Mouse (Mus musculus) adrenal gland, postnatal 25 days (tissue): Measurements from ENCODE around the gene Slc22a7. TPM values are rescaled to one million over a fixed set of nuclear protein-coding genes. Genes with fewer than 3 reads are reported as not detected.

ENCODE experiments used
- DNase-seq: peaks from one replicate; pipeline ENCODE4 v3.0.0; 2021; ENCODE audit warnings: mixed read lengths
- long read RNA-seq: library from polyadenylated mRNA; stranded (forward); transcript quantifications from one replicate; pipeline ENCODE4 v2.0.0, GENCODE M21; 2021
- total RNA-seq: library from RNA; stranded (reverse); gene quantifications from 2 replicates; pipeline ENCODE4 v1.2.3, GENCODE M21; 2021

Slc22a7 gene
- total RNA-seq: not detected in 2 replicates
- long read RNA-seq, transcript Slc22a7-201 (10 exons, 1,989 nt): major isoform, 194 of 223 reads
- long read RNA-seq, partial matches to known transcripts: 9 of 223 reads
- long read RNA-seq, other reads (novel, unspliced or antisense): 20 of 223 reads

DNA sequence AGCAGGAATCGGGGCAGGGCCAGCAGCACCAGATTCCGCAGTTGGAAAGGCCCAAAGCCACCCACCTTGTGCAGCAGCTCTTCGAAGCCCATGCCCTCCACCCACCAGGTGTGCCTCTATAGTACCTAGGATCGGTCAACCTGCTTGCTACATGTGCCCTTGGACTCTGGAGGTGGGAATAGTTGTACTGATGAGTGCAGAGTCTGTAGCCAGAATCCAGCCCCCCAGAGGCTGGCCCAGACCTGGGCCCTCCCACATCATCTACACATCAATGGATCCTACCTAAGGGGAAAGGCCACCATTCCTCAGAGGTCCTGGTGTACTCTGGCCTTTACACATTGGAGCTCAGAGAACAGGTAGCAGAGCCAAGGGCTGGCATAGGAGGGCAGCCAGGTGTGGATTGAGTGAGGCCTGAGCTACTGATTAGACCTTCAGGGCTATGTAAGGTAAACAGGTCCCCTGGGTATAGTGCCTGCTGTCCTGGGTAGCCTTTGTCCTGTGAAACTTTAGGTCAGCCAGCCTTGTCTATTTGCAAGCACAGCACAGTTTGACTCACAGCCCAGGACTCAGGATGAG lies at the start of gene Slc22a7:
Gene Slc22a7, minus strand, starts transcription at position 160 of the 576 bp plus-strand sequence.
- no peak for DNase-seq

DNA sequence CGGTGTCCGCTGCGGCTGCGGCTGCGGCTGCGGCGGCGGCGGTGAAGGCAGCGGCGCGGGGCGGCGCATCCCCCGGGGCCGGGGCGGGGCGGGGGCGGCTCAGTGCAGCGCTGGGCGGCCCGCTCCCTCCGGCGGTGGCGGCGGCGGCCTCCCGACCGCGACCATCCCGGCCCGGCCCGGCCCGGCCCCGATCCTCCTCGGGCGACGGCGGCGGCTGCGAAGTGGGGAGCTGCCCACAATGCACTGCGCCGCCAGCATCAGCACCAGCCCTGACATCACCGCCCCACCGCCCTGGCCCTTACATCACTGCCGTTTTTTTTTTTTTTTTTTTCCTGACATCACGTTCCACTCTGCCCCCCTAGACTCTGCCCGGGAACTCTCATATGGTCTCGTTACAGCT lies 49.2 kb upstream of the Slc22a7 start, which contains the start of gene Ttbk1:
Gene Ttbk1, minus strand, starts transcription at position 245 of the 400 bp plus-strand sequence.
- DNase-seq: peak; percentile 12

DNA sequence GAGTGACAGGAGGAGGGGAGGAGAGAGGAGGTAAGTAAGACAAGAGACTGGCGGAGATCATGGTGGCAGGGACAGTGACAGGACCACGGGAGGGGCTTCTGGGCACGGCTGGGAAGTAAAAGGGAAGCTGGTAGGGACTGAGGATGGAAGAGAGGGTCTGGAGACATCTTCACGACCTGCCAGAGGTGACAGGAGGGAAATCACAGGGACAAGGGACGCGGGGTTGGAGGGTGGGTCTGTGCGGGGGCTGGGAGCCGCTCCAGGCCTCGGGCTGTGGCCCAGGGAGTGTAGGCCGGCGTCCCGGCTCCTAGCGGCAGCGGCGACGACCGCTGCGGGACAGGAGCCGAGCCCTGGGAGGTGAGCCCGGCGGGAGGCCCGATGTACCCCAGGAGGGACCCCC lies 48.7 kb upstream of the Slc22a7 start:
- no peak for DNase-seq

DNA sequence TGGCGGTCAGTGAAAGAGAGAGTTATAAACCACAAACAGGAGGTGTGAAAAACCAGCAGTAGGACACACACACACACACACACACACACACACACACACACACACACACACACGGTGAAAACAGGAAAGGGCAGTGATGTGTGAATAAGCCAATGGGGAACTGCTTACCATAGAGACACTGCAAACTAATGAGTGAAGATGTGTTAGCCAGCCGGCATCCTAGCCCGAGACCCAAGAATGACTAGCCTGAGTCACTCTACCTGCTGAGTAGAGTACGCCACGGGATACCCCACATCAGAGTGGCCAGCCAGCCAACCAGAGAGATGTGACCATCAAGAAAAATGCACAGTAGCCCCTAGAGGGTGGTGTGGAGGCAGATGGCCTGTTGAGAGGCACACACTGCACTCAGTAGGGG lies 46.2 kb upstream of the Slc22a7 start:
- no peak for DNase-seq

DNA sequence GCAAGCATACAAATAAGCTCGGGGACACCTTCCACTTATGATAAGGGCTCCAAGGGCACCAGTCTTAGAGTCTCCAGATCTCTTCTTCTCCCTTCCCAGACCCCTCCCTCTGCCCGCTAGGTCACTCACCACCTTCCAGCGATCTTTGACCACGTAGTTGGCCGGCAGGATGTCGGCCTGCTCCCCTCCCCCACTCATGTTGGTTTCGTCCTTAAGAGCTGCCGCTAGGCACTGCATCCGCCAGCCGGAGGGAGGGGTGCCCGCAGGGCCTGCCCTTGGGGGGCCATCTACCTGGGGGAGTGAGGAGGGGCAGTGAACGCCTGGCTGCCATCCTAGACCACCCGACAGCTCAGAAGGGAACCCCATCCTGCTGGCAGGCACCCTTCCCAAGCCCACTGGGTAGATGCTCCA lies 45.8 kb upstream of the Slc22a7 start:
- no peak for DNase-seq

DNA sequence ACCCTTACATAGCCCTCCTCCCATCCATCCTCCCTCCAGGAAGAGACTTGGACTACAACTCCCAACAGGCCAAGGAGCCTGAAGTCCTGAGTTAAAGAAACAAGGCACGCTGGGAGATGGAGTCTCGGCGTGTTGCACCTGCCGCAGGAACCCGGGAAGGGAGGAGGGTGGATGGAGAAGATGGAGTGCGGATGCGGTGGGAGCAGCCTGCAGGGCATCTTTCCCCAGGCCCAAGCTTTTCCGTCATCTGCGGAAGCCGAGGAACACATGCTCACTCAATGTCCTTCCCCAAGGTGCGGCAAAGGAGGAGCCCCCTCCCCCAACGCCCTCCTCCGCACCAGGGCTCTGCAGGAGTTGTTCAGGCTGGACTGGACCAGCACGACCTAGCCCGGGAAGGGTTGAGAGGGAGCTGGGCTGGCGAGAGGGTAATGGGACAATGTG lies 45.3 kb upstream of the Slc22a7 start:
- no peak for DNase-seq

DNA sequence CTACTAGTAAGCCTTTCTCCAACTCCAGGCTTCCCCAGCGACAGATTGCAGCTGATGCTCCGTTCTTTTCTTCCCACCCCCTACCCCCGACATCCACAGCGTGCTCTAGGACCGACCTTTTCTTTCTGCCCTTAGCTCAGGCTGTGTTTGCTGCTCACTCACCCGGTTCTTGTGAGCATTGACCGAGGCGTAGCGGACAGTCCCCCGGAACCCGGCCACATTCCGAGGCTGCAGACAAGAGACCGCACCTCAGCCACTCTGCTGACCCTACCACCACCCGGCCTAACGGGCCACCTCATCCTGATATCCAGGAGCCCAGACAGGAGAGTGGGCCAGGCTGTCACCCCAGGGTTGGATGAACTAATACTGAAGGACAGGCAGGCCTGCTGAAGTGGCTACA lies 39.0 kb upstream of the Slc22a7 start:
- DNase-seq: no peak

DNA sequence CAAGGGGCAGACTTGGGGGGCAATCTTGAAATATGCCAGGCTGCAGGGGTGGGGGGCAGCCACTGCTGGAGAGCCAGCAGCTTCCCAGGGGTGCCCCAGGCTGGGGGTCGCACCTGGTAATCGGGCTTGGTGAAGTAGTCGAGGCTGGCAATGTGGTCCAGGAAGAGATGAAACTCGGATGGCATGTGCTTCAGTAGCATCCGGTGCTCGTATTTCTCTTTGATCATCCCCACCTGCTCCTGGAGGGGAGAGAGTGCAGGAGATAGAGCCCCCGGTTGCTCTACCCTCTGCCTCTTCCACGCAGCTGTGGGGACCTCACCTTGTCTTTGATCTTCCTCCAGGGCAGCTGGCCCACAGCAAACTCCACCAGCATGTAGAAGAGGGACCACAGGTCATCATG lies 38.3 kb upstream of the Slc22a7 start:
- no peak for DNase-seq

DNA sequence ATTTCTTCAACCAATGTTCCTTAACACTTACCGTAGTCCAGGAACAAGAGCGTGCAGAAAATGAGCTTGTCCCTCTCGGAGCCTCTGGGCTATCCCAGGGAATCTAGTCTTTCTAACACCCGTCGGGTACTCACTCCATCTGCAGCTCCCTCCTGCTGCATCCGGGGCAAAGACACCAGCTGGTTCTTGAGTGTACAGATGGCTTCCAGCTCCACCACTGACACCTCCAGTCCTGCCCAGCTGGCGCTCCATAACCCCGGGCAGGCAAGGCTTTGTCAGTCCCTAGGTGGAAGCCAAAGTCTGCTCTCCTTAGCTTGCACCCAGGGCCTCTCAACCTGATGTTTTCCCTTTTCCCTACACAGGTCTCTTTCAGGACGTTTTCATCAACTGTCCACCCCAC lies 29.6 kb upstream of the Slc22a7 start:
- no peak for DNase-seq

DNA sequence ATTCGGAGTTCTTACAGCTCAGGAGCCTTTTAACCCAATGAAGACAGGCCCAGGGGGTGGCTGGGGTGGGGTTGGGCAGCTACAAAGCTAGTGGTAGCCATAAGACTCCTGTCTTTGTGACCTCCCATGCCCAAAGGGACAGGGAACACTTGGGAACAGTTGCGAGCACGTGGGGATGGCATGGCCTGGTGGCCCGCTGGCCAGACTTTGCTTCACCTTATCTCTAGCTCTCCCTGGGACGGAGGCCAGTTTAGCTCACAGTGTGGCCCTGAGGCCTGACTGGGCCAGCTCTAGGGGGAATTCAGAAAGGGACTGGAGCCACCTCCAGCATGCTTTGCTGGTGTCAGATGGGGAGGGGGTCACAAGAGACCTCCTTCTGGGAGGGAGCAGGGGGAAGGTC lies 24.0 kb upstream of the Slc22a7 start:
- DNase-seq: peak; percentile 42

DNA sequence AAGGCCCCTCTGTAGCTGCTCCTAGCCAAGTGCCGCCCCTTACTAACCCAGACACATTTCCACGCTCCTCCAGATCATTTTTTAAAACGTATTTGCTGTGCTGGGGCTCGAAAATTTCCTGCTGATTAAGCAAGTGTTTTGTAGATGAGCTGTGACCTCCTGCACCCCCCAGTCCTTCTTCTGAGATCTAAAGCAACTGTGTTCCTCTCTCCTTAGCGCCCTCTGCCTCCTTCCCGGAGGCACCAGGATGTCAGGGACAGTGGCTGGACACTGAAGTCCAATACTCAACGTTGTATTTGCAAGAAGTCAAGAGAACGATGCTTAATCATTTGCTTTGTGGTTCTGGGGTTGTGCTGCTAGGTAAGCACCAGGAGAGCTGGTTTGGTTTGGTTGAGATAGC lies 23.1 kb upstream of the Slc22a7 start:
- no peak for DNase-seq

DNA sequence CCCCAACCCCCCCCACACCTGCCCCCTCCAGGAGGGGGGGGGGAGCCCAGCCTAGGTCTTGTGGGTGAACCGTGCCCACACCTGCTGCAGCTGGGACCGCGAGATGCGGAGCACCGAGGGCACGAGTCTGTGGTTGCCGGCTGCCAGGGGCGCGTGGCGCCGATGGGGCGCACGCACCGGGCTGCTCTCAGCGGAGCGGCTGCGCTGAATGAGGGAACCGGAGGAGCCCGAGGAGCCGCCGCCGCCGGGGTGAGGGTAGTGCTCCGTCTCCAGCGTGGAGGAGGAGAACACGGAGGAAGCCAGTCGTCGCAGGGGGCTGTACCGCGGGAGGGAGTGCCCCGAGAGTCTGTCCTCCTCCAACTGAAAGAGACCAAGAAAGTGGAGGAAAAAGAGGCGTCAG lies 22.4 kb upstream of the Slc22a7 start:
- DNase-seq: no peak

DNA sequence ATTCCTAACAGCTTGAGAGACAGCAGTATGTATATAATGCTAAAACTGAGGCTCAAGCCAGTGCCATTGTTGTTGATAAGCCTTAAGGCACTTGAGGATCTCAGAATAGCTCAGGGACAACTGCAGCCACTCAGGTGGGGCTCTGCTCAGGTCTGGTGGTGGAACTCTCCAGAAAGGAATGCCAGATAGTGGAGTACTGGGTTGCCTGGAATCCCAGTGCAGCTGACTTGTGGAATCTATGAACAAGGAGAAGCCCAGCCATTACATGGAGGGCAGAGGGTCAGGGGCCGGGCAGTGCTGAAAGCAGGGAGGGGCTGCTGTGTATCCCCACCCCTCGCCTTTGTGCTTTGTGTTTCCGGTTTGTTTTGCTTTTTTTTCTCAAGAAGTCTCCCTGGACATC lies 20.2 kb upstream of the Slc22a7 start:
- DNase-seq: no peak

DNA sequence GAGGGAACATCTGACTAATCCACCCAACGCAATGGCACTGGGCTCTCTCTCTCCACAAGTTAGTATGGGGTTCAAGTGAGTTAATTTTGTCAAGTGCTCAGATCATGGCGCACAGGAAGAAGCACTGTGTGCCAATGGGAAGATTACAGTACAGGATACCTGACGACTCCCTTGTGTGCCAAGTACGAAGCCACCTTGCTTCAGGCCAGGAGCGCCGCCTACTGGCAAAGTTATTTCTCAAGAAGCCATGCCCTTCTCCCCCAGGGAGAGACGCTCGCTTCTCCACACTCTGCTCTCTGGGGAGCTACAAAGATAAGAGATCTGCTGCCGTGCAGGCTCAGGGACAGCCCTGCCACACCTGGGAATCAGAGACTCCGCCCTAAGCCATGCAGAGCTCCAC lies 19.5 kb upstream of the Slc22a7 start:
- peak; percentile 63 for DNase-seq

DNA sequence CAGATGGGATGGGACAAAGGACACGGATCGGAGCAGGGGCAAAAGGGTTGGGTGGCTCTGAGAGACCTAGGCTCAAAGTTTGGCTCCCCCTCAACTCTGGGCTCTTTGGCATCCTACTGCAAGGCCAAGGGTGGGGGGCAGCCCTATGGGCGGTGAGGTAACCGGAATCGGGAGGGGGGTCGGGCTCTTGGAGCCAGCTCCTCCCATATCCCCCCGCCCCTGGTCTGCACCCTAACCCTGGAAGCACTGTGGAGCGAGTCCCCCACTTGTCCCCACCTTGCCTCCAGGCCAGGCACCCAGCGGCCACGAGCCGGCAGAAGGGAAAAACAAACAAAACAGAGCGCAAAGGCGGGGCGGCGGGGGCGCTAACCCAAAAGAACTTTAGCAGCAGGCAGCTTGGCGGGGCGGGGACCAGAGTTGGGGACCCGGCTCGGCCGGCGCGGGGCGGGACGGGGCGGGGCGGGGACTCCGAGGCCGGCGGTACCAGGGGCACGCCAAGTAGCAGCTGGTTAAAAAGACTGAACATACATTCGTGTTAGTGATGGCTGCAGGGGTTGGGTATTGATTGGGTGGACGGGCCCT lies 16.9 kb upstream of the Slc22a7 start:
- peak; percentile 33 for DNase-seq

DNA sequence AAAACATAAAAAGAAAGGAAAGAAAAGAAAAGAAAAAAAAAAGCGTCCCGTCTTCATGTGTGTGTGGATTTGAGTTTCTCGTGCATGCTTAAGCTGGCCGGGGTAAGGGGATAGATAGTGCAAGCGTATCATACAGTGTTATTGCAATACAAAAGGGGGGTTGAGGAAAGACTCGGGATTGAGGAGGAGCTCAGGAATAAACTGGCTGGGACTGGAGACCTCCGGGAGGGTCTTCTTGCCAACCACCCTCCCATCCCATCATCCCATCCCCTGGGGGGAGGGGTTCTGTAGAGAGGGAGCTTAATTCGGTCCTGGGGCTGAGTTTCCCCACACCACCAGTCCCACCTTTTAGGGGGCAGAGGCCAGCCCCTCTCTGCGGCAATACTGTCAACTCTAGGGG lies 16.3 kb upstream of the Slc22a7 start:
- no peak for DNase-seq

DNA sequence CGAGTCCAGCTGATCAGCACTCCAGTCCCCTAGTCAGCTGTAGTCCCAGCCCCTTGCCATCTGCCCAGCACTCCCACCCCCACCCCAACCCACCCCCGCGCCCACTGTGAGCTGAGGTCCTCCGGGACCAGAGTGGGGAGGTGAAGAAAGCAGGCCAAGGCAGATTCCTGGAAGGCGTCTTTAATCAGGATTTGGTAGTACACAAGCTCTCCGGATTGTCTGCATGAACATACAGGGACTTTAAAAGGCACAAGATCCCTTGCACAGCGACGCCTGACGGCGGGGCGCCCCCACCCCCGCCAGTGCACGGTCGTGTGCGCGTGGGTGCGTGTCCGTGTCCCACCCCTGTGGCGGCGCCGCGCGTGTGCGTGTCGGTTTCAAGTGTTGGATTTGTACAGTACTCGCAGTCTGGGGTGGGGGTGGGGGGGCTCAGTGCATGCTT lies 15.7 kb upstream of the Slc22a7 start:
- DNase-seq: no peak

DNA sequence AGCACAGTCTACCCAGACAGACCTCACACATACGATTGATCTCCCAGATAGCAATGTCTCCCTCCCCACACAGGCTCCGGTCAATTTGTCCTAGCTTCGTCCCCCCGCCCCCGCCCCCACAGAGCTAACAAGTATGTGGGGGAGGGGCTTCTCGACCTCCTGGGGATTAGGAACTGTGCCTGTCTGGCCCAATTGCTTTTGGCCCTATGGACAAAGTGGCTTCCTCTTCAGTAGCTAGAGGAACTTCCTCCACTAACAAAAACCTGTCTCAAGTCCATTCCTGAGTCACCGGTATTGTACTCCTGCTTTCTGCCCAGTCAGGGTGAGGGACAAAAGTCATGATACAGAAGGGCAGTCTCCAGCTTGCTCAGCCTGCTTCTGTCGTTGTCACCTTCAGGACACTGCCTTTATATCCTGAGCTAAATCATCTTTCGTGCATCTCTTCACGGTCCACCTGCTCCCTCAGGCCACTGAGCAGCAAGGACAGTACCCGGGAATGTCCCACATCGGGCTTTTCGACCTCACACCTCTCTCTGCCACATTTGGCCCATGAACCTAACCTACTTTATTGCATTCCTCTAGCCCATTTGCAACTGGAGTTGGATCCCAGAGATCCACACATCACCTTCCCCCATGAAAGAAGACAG lies 15.2 kb upstream of the Slc22a7 start:
- DNase-seq: no peak

DNA sequence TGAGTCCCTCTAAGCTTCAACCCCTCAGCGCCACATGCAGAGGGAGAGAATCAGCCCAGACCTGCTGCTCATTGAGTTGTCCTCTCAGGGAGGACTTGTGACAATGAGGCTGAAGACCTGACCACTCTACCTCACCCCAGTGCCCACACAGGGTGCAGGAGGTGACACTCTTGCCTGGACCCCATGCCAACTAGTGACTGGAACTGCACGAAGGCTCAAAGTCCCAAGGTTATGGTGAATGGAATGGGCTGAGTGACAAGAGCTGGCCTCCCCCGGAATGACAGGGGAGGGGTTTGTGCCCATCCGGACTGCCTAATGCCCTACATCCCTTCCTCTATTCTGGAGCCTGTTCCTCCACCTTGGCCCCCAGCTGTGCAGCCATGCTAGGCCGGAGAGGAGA lies 14.4 kb upstream of the Slc22a7 start:
- DNase-seq: no peak

DNA sequence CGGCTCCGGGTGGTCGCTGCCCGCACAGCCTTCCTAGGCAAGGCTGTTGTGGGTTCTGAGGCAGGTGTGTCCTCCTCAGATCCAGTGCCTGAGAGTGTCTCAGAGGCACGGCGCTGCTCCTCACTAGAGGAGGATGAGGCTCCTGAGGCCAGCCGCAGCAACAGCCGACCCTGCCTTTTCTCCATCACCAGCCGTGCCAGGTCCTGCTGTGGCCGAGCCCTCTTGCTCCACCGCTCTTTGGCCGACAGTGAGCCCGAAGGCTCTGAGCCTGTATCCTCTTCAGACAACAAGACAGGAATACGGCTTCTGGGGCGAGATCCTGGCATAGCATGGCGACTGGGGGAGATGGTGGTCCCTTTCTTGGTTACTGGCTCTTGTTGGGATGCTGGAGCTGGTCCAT lies 8.0 kb upstream of the Slc22a7 start:
- no peak for DNase-seq

DNA sequence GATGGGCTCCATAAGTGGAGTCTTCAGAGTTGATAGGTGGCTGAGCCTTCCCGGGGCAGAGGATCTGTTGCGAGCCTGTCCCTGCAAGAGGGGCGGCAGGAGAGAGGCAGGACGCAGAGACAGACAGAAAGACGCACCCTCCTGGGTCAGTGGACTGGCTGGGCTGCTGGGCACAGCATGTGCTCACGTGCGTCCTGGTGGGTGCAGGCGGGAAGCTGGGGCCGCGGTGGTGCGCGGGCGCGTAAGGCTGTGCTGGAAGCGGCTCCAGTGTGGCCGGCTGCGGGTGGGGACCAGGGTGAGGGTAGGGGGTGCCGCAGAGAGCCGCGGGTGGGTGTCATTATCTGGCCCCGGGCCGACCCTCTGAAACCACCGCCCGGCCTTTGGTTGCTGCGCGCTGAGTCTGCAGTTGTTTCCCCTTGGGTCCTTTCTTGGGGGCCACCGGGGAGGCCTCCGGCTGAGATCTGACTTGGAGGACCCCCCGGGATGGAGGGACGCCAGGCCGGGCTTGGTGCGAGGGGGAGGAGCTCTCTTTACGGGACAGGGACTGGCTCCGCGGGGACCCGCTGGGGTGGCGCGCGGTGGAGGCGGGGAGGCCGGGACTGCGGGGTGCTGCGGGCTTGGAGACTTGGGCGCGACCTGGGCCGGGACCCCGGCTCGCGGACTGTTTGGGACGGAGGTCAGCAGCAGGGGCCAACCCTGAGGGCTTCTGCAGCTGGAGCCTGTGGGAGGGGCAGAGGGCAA lies 6.8 kb upstream of the Slc22a7 start:
- DNase-seq: no peak

DNA sequence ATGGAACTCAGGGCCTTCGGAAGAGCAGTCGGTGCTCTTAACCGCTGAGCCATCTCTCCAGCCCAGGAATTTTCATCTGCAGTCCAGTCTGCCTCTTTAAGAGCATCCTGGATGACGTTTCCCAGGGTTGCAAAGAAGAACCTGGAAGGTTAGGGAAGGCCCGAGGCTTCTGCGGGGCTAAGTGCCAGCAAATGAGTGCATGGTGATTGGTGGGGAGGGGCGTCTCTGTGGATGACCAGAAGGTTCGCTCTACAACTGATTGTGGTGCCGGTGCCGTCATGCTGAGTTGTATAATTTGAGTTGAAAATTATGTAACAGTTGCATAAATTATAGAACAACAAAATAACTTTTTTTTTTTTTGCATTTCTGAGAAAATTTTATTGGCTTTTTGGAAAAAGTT lies 919 bp upstream of the Slc22a7 start:
- DNase-seq: no peak
